Mouse (Mus musculus): ENCODE measurements at regions not wholly inside any gene's neighbourhood (a gene's known extent, or its start where the extent isn't known, plus 50 kb on each side); places are given as distances from the start of the nearest gene placed in this dataset.

- H3K4me2 ChIP-seq (ENCODE audit: low read length): no peak overlapping the region
- H3K27ac ChIP-seq (ENCODE audit: low read length): no peak overlapping the region
- no peaks in the 10 kb centered on the region for H3K36me3 ChIP-seq (ENCODE audit: control insufficient read depth, insufficient read depth, low read length)
- ATAC-seq: no peak
- no peaks in the 10 kb centered on the region for H3K4me1 ChIP-seq (ENCODE audit: control insufficient read depth, insufficient read depth, low read length)
- H3K9me3 ChIP-seq (replicated peaks; ENCODE audit: control insufficient read depth, low read length, poor library complexity, severe bottlenecking): no peaks in the 10 kb centered on the region
- H3K4me3 ChIP-seq (ENCODE audit: low read depth, low read length): no peak overlapping the region
- H3K27me3 ChIP-seq (ENCODE audit: control insufficient read depth, insufficient read depth, low read depth, low read length): no peaks in the 10 kb centered on the region
- WGBS: 39% methylated on average over 4 of the region's 4 CpGs
- no peak overlapping the region for H3K9ac ChIP-seq (ENCODE audit: low read depth, low read length)
Measured at GRCm38 (mm10) chr7:37369698-37370097, 403.7 kb downstream of the Zfp536 start.

- H3K27ac ChIP-seq (ENCODE audit: low read length): no peak overlapping the region
- 7% methylated on average over 11 of the region's 11 CpGs for WGBS
- no peaks in the 10 kb centered on the region for H3K9me3 ChIP-seq (replicated peaks; ENCODE audit: control insufficient read depth, low read length, poor library complexity, severe bottlenecking)
- peak overlapping the region; percentile 18; the same call in 1 of the 2 replicates for H3K4me3 ChIP-seq (ENCODE audit: low read depth, low read length)
- peak overlapping the region; percentile 56 for H3K4me2 ChIP-seq (ENCODE audit: low read length)
- H3K4me1 ChIP-seq (ENCODE audit: control insufficient read depth, insufficient read depth, low read length): peaks cover 10% of the 10 kb centered on the region; the same call in 1 of the 2 replicates
- H3K27me3 ChIP-seq (ENCODE audit: control insufficient read depth, insufficient read depth, low read depth, low read length): no peaks in the 10 kb centered on the region
- no peaks in the 10 kb centered on the region for H3K36me3 ChIP-seq (ENCODE audit: control insufficient read depth, insufficient read depth, low read length)
- peak; percentile 75 for ATAC-seq
- peak overlapping the region; percentile 32; the same call in 1 of the 2 replicates for H3K9ac ChIP-seq (ENCODE audit: low read depth, low read length)
Measured at GRCm38 (mm10) chr7:37373864-37374263, 399.6 kb downstream of the Zfp536 start.

GRCm38 (mm10) chr7:37375044-37375443, 398.4 kb downstream of the Zfp536 start:
- H3K9me3 ChIP-seq (replicated peaks; ENCODE audit: control insufficient read depth, low read length, poor library complexity, severe bottlenecking): no peaks in the 10 kb centered on the region
- H3K4me3 ChIP-seq (ENCODE audit: low read depth, low read length): no peak overlapping the region
- 46% methylated on average over 9 of the region's 9 CpGs for WGBS
- H3K4me2 ChIP-seq (ENCODE audit: low read length): no peak overlapping the region
- H3K27me3 ChIP-seq (ENCODE audit: control insufficient read depth, insufficient read depth, low read depth, low read length): no peaks in the 10 kb centered on the region
- peaks cover 10% of the 10 kb centered on the region; the same call in 1 of the 2 replicates for H3K4me1 ChIP-seq (ENCODE audit: control insufficient read depth, insufficient read depth, low read length)
- no peak overlapping the region for H3K9ac ChIP-seq (ENCODE audit: low read depth, low read length)
- H3K36me3 ChIP-seq (ENCODE audit: control insufficient read depth, insufficient read depth, low read length): no peaks in the 10 kb centered on the region
- H3K27ac ChIP-seq (ENCODE audit: low read length): no peak overlapping the region
- ATAC-seq: no peak

GRCm38 (mm10) chr7:37375591-37375990, 397.9 kb downstream of the Zfp536 start:
- no peak for ATAC-seq
- Histone ChIP-seq H3K27ac (ENCODE audit: low read length) (no peak overlapping the region), H3K36me3 (ENCODE audit: control insufficient read depth, insufficient read depth, low read length) (no peaks in the 10 kb centered on the region), H3K4me3 (ENCODE audit: low read depth, low read length) (no peak overlapping the region), H3K9ac (ENCODE audit: low read depth, low read length) (no peak overlapping the region), H3K27me3 (ENCODE audit: control insufficient read depth, insufficient read depth, low read depth, low read length) (no peaks in the 10 kb centered on the region), H3K4me2 (ENCODE audit: low read length) (no peak overlapping the region), H3K4me1 (ENCODE audit: control insufficient read depth, insufficient read depth, low read length) (peaks cover 10% of the 10 kb centered on the region; the same call in 1 of the 2 replicates), H3K9me3 (replicated peaks; ENCODE audit: control insufficient read depth, low read length, poor library complexity, severe bottlenecking) (no peaks in the 10 kb centered on the region)
- 50% methylated on average over 11 of the region's 11 CpGs for WGBS

GRCm38 (mm10) chr7:37376207-37376606, 397.2 kb downstream of the Zfp536 start:
- no peak for ATAC-seq
- Histone ChIP-seq H3K9ac (ENCODE audit: low read depth, low read length) (no peak overlapping the region), H3K27ac (ENCODE audit: low read length) (no peak overlapping the region), H3K27me3 (ENCODE audit: control insufficient read depth, insufficient read depth, low read depth, low read length) (no peaks in the 10 kb centered on the region), H3K4me1 (ENCODE audit: control insufficient read depth, insufficient read depth, low read length) (peaks cover 10% of the 10 kb centered on the region; the same call in 1 of the 2 replicates), H3K4me2 (ENCODE audit: low read length) (no peak overlapping the region), H3K4me3 (ENCODE audit: low read depth, low read length) (no peak overlapping the region), H3K36me3 (ENCODE audit: control insufficient read depth, insufficient read depth, low read length) (no peaks in the 10 kb centered on the region), H3K9me3 (replicated peaks; ENCODE audit: control insufficient read depth, low read length, poor library complexity, severe bottlenecking) (no peaks in the 10 kb centered on the region)
- WGBS: 8% methylated on average over 6 of the region's 6 CpGs

- Histone ChIP-seq H3K4me1 (ENCODE audit: control insufficient read depth, insufficient read depth, low read length) (peaks cover 10% of the 10 kb centered on the region; the same call in 1 of the 2 replicates), H3K9me3 (replicated peaks; ENCODE audit: control insufficient read depth, low read length, poor library complexity, severe bottlenecking) (no peaks in the 10 kb centered on the region), H3K4me3 (ENCODE audit: low read depth, low read length) (no peak overlapping the region), H3K4me2 (ENCODE audit: low read length) (peak overlapping the region; percentile 45), H3K36me3 (ENCODE audit: control insufficient read depth, insufficient read depth, low read length) (no peaks in the 10 kb centered on the region), H3K27ac (ENCODE audit: low read length) (no peak overlapping the region), H3K9ac (ENCODE audit: low read depth, low read length) (no peak overlapping the region), H3K27me3 (ENCODE audit: control insufficient read depth, insufficient read depth, low read depth, low read length) (no peaks in the 10 kb centered on the region)
- 21% methylated on average over 19 of the region's 19 CpGs for WGBS
- peak; percentile 57 for ATAC-seq
Measured at GRCm38 (mm10) chr7:37377889-37378521, 395.4 kb downstream of the Zfp536 start.

- 95% methylated on average over 8 of the region's 8 CpGs for WGBS
- no peak overlapping the region for H3K4me2 ChIP-seq (ENCODE audit: low read length)
- H3K27me3 ChIP-seq (ENCODE audit: control insufficient read depth, insufficient read depth, low read depth, low read length): no peaks in the 10 kb centered on the region
- no peaks in the 10 kb centered on the region for H3K36me3 ChIP-seq (ENCODE audit: control insufficient read depth, insufficient read depth, low read length)
- no peaks in the 10 kb centered on the region for H3K4me1 ChIP-seq (ENCODE audit: control insufficient read depth, insufficient read depth, low read length)
- no peak overlapping the region for H3K9ac ChIP-seq (ENCODE audit: low read depth, low read length)
- no peaks in the 10 kb centered on the region for H3K9me3 ChIP-seq (replicated peaks; ENCODE audit: control insufficient read depth, low read length, poor library complexity, severe bottlenecking)
- no peak overlapping the region for H3K4me3 ChIP-seq (ENCODE audit: low read depth, low read length)
- no peak for ATAC-seq
- H3K27ac ChIP-seq (ENCODE audit: low read length): no peak overlapping the region
Measured at GRCm38 (mm10) chr7:37387871-37388270, 385.6 kb downstream of the Zfp536 start.

DNA sequence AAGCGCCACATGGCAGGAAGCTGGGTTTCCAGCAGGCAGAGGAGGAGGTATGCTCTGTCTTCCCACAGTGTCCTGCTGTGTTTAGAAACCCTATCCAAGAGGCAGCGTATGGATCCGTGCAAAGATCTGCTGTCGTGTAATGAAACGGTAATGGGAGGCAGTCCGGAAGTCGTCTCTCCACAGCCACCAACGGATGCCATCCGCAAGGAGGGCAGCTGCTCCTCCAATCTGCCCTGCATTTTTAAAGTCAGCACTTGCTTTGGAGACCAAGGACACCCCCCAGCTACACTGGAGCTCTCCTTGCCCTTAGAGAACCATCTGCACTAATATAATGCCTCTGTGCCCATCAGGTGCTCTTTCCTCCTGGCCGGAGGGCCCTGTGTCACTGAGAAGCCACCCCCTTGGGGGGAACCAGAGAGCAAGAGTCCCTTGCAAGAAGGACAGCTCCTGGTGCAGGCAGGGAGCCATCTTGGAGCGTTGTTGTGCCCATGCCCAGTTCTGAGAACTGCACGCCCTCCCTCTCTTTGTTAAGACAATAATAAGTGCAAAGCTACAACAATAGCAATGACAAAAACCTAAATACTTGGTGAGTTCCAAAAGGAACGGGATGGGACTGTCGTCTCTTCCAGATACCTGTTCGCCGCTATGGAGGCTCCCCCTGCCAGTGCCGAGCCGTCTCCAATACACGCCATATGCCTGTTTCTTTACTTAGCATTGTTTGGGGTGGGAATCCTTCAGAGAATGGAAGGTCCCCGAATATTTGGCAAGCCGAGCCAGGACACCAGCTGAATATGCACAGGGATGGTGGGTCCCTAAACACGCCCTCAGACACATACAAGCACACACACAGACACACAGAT, 384.4 kb downstream of the Zfp536 start:
- 81% methylated on average over 22 of the region's 22 CpGs for WGBS
- Histone ChIP-seq H3K9ac (ENCODE audit: low read depth, low read length) (no peak overlapping the region), H3K27ac (ENCODE audit: low read length) (no peak overlapping the region), H3K36me3 (ENCODE audit: control insufficient read depth, insufficient read depth, low read length) (no peaks in the 10 kb centered on the region), H3K4me1 (ENCODE audit: control insufficient read depth, insufficient read depth, low read length) (no peaks in the 10 kb centered on the region), H3K27me3 (ENCODE audit: control insufficient read depth, insufficient read depth, low read depth, low read length) (no peaks in the 10 kb centered on the region), H3K4me3 (ENCODE audit: low read depth, low read length) (no peak overlapping the region), H3K9me3 (replicated peaks; ENCODE audit: control insufficient read depth, low read length, poor library complexity, severe bottlenecking) (no peaks in the 10 kb centered on the region), H3K4me2 (ENCODE audit: low read length) (no peak overlapping the region)
- ATAC-seq: no peak

GRCm38 (mm10) chr7:37389703-37390087, 383.7 kb downstream of the Zfp536 start:
- no peak for ATAC-seq
- 91% methylated on average over 2 of the region's 2 CpGs for WGBS
- no peak overlapping the region for H3K9ac ChIP-seq (ENCODE audit: low read depth, low read length)
- no peak overlapping the region for H3K4me3 ChIP-seq (ENCODE audit: low read depth, low read length)
- H3K36me3 ChIP-seq (ENCODE audit: control insufficient read depth, insufficient read depth, low read length): no peaks in the 10 kb centered on the region
- H3K27me3 ChIP-seq (ENCODE audit: control insufficient read depth, insufficient read depth, low read depth, low read length): no peaks in the 10 kb centered on the region
- H3K4me2 ChIP-seq (ENCODE audit: low read length): no peak overlapping the region
- peaks cover under 1% of the 10 kb centered on the region; the same call in 1 of the 2 replicates for H3K4me1 ChIP-seq (ENCODE audit: control insufficient read depth, insufficient read depth, low read length)
- H3K9me3 ChIP-seq (replicated peaks; ENCODE audit: control insufficient read depth, low read length, poor library complexity, severe bottlenecking): no peaks in the 10 kb centered on the region
- H3K27ac ChIP-seq (ENCODE audit: low read length): no peak overlapping the region
